Mouse (Mus musculus) thymus, adult 2 months (tissue): ENCODE measurements around the gene Cym. TPM values are rescaled to one million over a fixed set of nuclear protein-coding genes. Genes with fewer than 3 reads are reported as not detected.

Experiments used
- DNase-seq: peaks from one replicate; pipeline ENCODE4 v3.0.0; 2021
- H3K27ac ChIP-seq: fragments of 200-500 bp; 2 replicates; pipeline ENCODE4 v1.5.1; 2012; ENCODE audit warnings: low read length, control low read depth; ENCODE audit not compliant: control insufficient read depth, insufficient read depth
- H3K27me3 ChIP-seq: fragments of 200-500 bp; 2 replicates; pipeline ENCODE4 v1.6.1; 2012; ENCODE audit warnings: mild to moderate bottlenecking, low read length, moderate library complexity, mixed read lengths; ENCODE audit not compliant: control insufficient read depth, insufficient read depth
- H3K36me3 ChIP-seq: fragments of 200-500 bp; 2 replicates; pipeline ENCODE4 v1.6.1; 2012; ENCODE audit warnings: mild to moderate bottlenecking, low read length, moderate library complexity; ENCODE audit not compliant: control insufficient read depth, insufficient read depth
- H3K4me1 ChIP-seq: fragments of 200-500 bp; replicated peaks from 2 replicates; pipeline ENCODE4 v1.6.1; 2012; ENCODE audit warnings: low read length; ENCODE audit not compliant: control insufficient read depth, insufficient read depth
- H3K4me3 ChIP-seq: fragments of 200-500 bp; 2 replicates; pipeline ENCODE4 v1.5.1; 2012; ENCODE audit warnings: mild to moderate bottlenecking, low read length, control low read depth, moderate library complexity; ENCODE audit not compliant: control insufficient read depth, insufficient read depth
- CTCF ChIP-seq: fragments of 200-500 bp; IDR thresholded peaks from 2 replicates; pipeline ENCODE4 v1.5.1; 2012; ENCODE audit warnings: mild to moderate bottlenecking, control low read depth, low read length, moderate library complexity, borderline replicate concordance; ENCODE audit not compliant: control insufficient read depth, poor library complexity, insufficient read depth; ENCODE audit errors: extremely low read depth
- POLR2A ChIP-seq: fragments of 200-500 bp; IDR thresholded peaks from 2 replicates; pipeline ENCODE4 v1.6.1; 2012; ENCODE audit warnings: mild to moderate bottlenecking, low read length, control low read depth, moderate library complexity; ENCODE audit not compliant: control insufficient read depth, poor library complexity, insufficient read depth; ENCODE audit errors: extremely low read depth
- WGBS: fragments of 180-500 bp; shearing (Covaris S2); methylation state at CpG from one replicate; pipeline ENCODE4 v1.1.7; 2018; 5-methylcytosine and 5-hydroxymethylcytosine counted together
- polyA plus RNA-seq: library from polyadenylated mRNA; depleted of rRNA; stranded (reverse); fragments of >200 nt; gene quantifications from 2 replicates; pipeline ENCODE4 v1.2.3, GENCODE M21; 2012; rRNA removed

Cym gene
- polyA plus RNA-seq: 0.64 and 0.85 TPM in 2 replicates

- no peak for DNase-seq
- no peaks in the 10 kb centered on the region for H3K36me3 ChIP-seq
- TF ChIP-seq POLR2A (no peak), CTCF (no peak)
- H3K27me3 ChIP-seq: no peaks in the 10 kb centered on the region
- 66% methylated on average over 10 of the region's 10 CpGs for WGBS
- peaks cover 6% of the 10 kb centered on the region; the same call in 1 of the 2 replicates for H3K4me1 ChIP-seq
- no peak within 1 kb of the TSS for H3K4me3 ChIP-seq
- no peak within 1 kb of the TSS for H3K27ac ChIP-seq
Measured at GRCm38 (mm10) chr3:107221608-107222007, at the start of gene Cym. Cym (minus strand) TSS chr3:107221732.

DNA sequence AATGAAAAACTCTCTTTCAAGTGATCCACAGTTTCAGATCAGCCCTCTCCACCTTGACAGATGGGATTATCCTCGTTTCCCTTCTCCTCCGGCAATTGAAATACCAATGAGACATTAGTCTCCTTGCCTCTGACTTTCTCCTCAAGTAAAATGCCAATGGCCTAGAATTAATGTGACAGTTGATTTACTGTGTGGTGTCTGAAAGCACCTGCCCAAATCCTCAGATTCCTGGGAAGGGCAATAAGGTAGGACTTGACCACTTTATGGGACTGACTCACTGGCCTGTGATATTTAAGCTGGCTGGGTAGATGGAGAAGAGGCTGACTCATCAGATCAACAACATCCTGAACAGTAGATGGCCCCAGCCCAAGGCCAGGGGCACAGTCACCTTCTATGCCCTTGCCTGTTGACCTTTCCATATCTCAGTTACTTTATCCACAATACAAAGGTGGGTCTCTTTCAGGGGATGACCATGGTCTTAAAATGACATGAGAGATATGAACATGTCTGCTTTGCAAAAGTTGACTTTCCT is 45.3 kb upstream of the Cym start:
- DNase-seq: no peak
- Histone ChIP-seq H3K4me3 (no peak overlapping the region), H3K36me3 (no peaks in the 10 kb centered on the region), H3K27ac (no peak overlapping the region), H3K27me3 (no peaks in the 10 kb centered on the region), H3K4me1 (no peaks in the 10 kb centered on the region)
- TF ChIP-seq CTCF: no peak
- TF ChIP-seq POLR2A: no peak
- WGBS: 86% methylated on average over 2 of the region's 2 CpGs

- no peak overlapping the region for H3K4me3 ChIP-seq
- no peak overlapping the region for H3K27ac ChIP-seq
- DNase-seq: no peak
- H3K36me3 ChIP-seq: no peaks in the 10 kb centered on the region
- no peaks in the 10 kb centered on the region for H3K27me3 ChIP-seq
- H3K4me1 ChIP-seq: peaks cover 9% of the 10 kb centered on the region
- 76% methylated on average over 7 of the region's 7 CpGs for whole genome bisulfite sequencing
- TF ChIP-seq CTCF (no peak), POLR2A (no peak)
Measured at GRCm38 (mm10) chr3:107261851-107262165, 40.3 kb upstream of the Cym start.

DNA sequence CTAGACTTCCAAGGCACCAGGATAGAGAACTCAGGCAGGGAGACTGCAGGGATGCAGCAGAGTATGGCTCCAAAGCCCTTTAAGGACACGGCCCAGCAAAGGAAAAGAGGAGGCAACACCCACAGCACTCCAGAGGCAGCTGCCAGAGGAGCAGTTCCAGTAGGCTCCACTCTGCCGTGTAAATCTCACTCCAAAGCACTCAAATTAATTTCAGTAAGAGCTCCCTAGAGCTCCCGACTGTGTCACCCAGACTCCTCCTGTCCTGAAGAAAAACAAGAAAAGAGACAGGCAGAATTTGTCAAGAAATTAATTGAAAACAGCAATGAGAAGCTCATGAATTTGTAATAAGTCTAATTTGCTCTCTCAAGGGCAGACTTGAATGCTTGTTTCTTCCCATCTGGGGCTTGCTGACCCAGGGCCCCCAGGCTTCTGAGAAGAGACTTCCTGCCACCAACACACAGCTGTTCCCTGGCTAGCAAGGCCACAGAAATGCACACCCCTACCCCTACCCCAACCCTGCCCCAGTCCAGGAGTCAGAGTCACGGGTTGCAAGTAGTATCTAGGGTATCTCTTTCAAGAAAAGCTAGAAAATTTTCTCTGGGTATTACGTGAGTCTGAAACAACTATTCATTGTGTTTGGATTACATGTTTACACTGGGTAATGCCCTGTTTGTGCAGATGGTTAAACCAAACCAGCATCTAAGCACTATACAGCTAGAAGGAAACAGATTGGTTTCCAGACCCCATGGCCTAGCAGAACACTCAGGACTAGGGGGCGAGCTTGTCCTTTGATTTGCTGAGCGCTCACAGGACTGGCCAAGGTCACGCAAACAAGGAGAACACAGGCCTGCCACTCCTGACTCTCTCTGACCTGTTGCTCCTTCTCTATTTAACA is 39.7 kb upstream of the Cym start:
- peaks cover 9% of the 10 kb centered on the region for H3K4me1 ChIP-seq
- H3K27ac ChIP-seq: no peak overlapping the region; the same call in 1 of the 2 replicates
- H3K36me3 ChIP-seq: no peaks in the 10 kb centered on the region
- WGBS: 41% methylated on average over 8 of the region's 8 CpGs
- no peak overlapping the region for H3K4me3 ChIP-seq
- no peaks in the 10 kb centered on the region for H3K27me3 ChIP-seq
- TF ChIP-seq POLR2A (no peak), CTCF (no peak)
- peak; percentile 22 for DNase-seq

- DNase-seq: no peak
- 81% methylated on average over 5 of the region's 5 CpGs for WGBS
- TF ChIP-seq CTCF (no peak), POLR2A (no peak)
Measured at GRCm38 (mm10) chr3:107257924-107258323, 36.4 kb upstream of the Cym start.

GRCm38 (mm10) chr3:107256724-107257123 is 35.2 kb upstream of the Cym start:
- Histone ChIP-seq H3K27me3 (no peaks in the 10 kb centered on the region), H3K36me3 (no peaks in the 10 kb centered on the region), H3K4me3 (no peak overlapping the region), H3K27ac (no peak overlapping the region), H3K4me1 (peaks cover 7% of the 10 kb centered on the region)
- WGBS: 89% methylated on average over 7 of the region's 7 CpGs
- no peak for DNase-seq
- no peak for TF ChIP-seq POLR2A
- TF ChIP-seq CTCF: no peak

More at GRCm38 (mm10) chr3:107257924-107258323, 36.4 kb upstream of the Cym start:
- no peak overlapping the region for H3K4me3 ChIP-seq
- H3K27me3 ChIP-seq: no peaks in the 10 kb centered on the region
- no peaks in the 10 kb centered on the region for H3K36me3 ChIP-seq
- H3K27ac ChIP-seq: no peak overlapping the region
- peaks cover 9% of the 10 kb centered on the region for H3K4me1 ChIP-seq
